Mouse (Mus musculus) olfactory bulb, adult 2 months (tissue): ENCODE measurements around the gene Camkmt.

Source experiments
- CTCF ChIP-seq: fragments of 200-500 bp; IDR thresholded peaks from 2 replicates; pipeline ENCODE4 v1.5.1; 2012; ENCODE audit warnings: low read depth, mild to moderate bottlenecking, low read length, moderate library complexity; ENCODE audit not compliant: insufficient read depth
- POLR2A ChIP-seq: fragments of 200-500 bp; IDR thresholded peaks from 2 replicates; pipeline ENCODE4 v1.6.1; 2012; ENCODE audit warnings: mild to moderate bottlenecking, low read depth, low read length, moderate library complexity; ENCODE audit not compliant: insufficient read depth

- no peak for TF ChIP-seq CTCF
- no peak for TF ChIP-seq POLR2A
These were observed 168.5 kb downstream of the Camkmt start for GRCm38 (mm10) chr17:85258703-85259341.
